Comparison of ENCODE assay signal across 8 mouse cellular contexts in the genomic region with DNA sequence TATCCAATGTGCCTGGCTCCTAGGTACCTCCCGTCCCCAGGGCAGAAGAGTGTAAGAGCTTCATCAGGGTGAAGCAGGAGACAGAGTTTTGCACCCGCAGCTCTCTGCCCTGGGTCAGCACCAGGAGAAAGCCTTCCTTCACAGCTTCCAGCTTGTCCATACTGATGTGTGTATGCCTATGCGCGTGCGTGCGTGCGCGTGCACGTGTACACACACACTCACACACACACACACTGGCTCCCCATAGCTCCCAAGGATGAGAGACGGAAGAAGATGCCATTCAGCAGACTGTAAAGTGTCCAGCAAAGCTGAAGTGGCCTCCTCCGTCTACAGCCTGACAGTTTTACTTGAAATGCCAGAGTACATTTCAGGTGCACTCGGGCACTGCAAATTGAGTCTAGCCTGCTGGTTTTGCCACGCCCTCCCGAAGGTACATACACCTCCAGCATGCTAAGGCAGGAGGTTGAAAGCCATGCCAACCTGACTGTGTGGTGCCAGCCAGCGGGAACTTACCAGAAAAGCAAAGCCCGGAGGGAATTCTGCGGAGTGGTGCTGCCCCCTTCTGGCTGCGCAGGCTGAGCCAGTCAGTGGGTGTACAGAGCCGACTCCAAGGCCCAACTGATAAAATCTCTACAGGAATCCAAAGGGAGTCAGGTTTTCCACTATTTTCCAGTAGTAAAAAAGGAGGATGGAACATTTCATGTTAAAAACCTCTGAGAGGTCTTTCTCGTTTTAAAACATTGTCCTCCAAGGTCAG.
DNase-seq lines count a peak whose midpoint lies in the region; ATAC-seq and TF ChIP-seq lines count a peak whose summit lies in the region.

No protein-coding gene starts in this region.

- 39% methylated on average over 20 of the region's 20 CpGs for WGBS in forebrain, embryonic 12.5 days
- 36% methylated on average over 20 of the region's 20 CpGs for WGBS in heart, embryonic 16.5 days
- 33% methylated on average over 20 of the region's 20 CpGs for WGBS in liver, embryonic 14.5 days (ENCODE audit: insufficient replicate concordance)
- 33% methylated on average over 20 of the region's 20 CpGs for WGBS in neural tube, embryonic 14.5 days

- H3K4me2 ChIP-seq in forebrain, embryonic 12.5 days = no peak overlapping the region
- H3K4me2 ChIP-seq in heart, embryonic 16.5 days (ENCODE audit: low read depth, low read length) = peak overlapping the region; percentile 31; the same call in 1 of the 2 replicates
- H3K4me2 ChIP-seq in liver, embryonic 14.5 days (ENCODE audit: low read depth) = no peak overlapping the region
- peak overlapping the region; percentile 45; the same call in 1 of the 2 replicates for H3K4me2 ChIP-seq in neural tube, embryonic 14.5 days (ENCODE audit: low read depth, low read length)

- peaks cover 29% of the 10 kb centered on the region for H3K4me1 ChIP-seq in forebrain, embryonic 12.5 days
- H3K4me1 ChIP-seq in heart, embryonic 16.5 days (ENCODE audit: control insufficient read depth, insufficient read depth, low read length) = peaks cover 4% of the 10 kb centered on the region
- H3K4me1 ChIP-seq in liver, embryonic 14.5 days (replicated peaks; ENCODE audit: control insufficient read depth in 2 of 2, insufficient read depth in 2 of 2, low read length in 1 of 2) = no peaks in the 10 kb centered on the region
- peaks cover 21% of the 10 kb centered on the region for H3K4me1 ChIP-seq in neural tube, embryonic 14.5 days (ENCODE audit: control insufficient read depth, insufficient read depth, low read length)
- peaks cover 5% of the 10 kb centered on the region for H3K4me1 ChIP-seq in testis, adult 2 months (ENCODE audit: control insufficient read depth, insufficient read depth, low read length)

- H3K9ac ChIP-seq in forebrain, embryonic 12.5 days = no peak overlapping the region
- no peak overlapping the region for H3K9ac ChIP-seq in heart, embryonic 16.5 days (ENCODE audit: low read length)
- H3K9ac ChIP-seq in liver, embryonic 14.5 days (replicated peaks) = no peak overlapping the region
- no peak overlapping the region for H3K9ac ChIP-seq in neural tube, embryonic 14.5 days (replicated peaks; ENCODE audit: low read depth, low read length)

- peaks cover 65% of the 10 kb centered on the region for H3K27me3 ChIP-seq in forebrain, embryonic 12.5 days
- no peaks in the 10 kb centered on the region; the same call in 1 of the 2 replicates for H3K27me3 ChIP-seq in heart, embryonic 16.5 days (ENCODE audit: control insufficient read depth, insufficient read depth, low read length)
- no peaks in the 10 kb centered on the region; the same call in none of the 2 replicates for H3K27me3 ChIP-seq in liver, embryonic 14.5 days (ENCODE audit: control insufficient read depth, insufficient read depth, low read length)
- no peaks in the 10 kb centered on the region for H3K27me3 ChIP-seq in neural tube, embryonic 14.5 days (ENCODE audit: control insufficient read depth, insufficient read depth, low read length)
- no peaks in the 10 kb centered on the region for H3K27me3 ChIP-seq in testis, adult 2 months (ENCODE audit: control insufficient read depth, insufficient read depth, low read length)

- peak; percentile 91 for TF ChIP-seq CTCF in liver, embryonic 14.5 days (IDR thresholded peaks at IDR 0.05; ENCODE audit: low read depth)
- peak; percentile 78 for TF ChIP-seq CTCF in testis, adult 2 months (IDR thresholded peaks at IDR 0.05; ENCODE audit: control insufficient read depth, insufficient read depth, insufficient replicate concordance, low read depth, low read length)

- H3K9me3 ChIP-seq in forebrain, embryonic 12.5 days = no peaks in the 10 kb centered on the region
- H3K9me3 ChIP-seq in heart, embryonic 16.5 days (replicated peaks; ENCODE audit: control insufficient read depth, low read length) = no peaks in the 10 kb centered on the region
- no peaks in the 10 kb centered on the region for H3K9me3 ChIP-seq in liver, embryonic 14.5 days (ENCODE audit: control insufficient read depth, low read length)
- no peaks in the 10 kb centered on the region for H3K9me3 ChIP-seq in neural tube, embryonic 14.5 days (ENCODE audit: control insufficient read depth, low read length)

- no peak overlapping the region for H3K4me3 ChIP-seq in forebrain, embryonic 12.5 days (replicated peaks)
- no peak overlapping the region for H3K4me3 ChIP-seq in heart, embryonic 16.5 days (ENCODE audit: low read length)
- no peak overlapping the region for H3K4me3 ChIP-seq in liver, embryonic 14.5 days (ENCODE audit: insufficient read depth in 1 of 2, low read depth in 2 of 2, low read length in 2 of 2)
- H3K4me3 ChIP-seq in neural tube, embryonic 14.5 days (ENCODE audit: low read depth, low read length) = no peak overlapping the region
- H3K4me3 ChIP-seq in testis, adult 2 months (ENCODE audit: control insufficient read depth, low read depth, low read length) = peak overlapping the region; percentile 23; the same call in 1 of the 2 replicates

- no peak for TF ChIP-seq EP300 in liver, embryonic 14.5 days (IDR thresholded peaks at IDR 0.05; ENCODE audit: low read depth)

- no peak overlapping the region for H3K27ac ChIP-seq in forebrain, embryonic 12.5 days
- H3K27ac ChIP-seq in heart, embryonic 16.5 days (ENCODE audit: low read length) = no peak overlapping the region
- H3K27ac ChIP-seq in liver, embryonic 14.5 days = no peak overlapping the region
- H3K27ac ChIP-seq in neural tube, embryonic 14.5 days (ENCODE audit: low read depth, low read length) = peak overlapping the region; percentile 63; the same call in 1 of the 2 replicates
- no peak overlapping the region for H3K27ac ChIP-seq in testis, adult 2 months (ENCODE audit: control insufficient read depth, insufficient read depth, low read depth, low read length)

- peak; percentile 73 for DNase-seq in CD4-positive, CD25-positive, alpha-beta regulatory T cell, adult 2 months (ENCODE audit: low read depth, low spot score)
- peak; percentile 38 for DNase-seq in c-Kit-positive CD71-negative TER-119-negative erythroid progenitor cells, embryonic 14.5 days (ENCODE audit: low read depth)
- DNase-seq in kidney, postnatal 25 days = peak; percentile 86 to 90
- DNase-seq in liver, embryonic 14.5 days (ENCODE audit: low read depth in 3 of 3, low spot score in 3 of 3) = peak in 2 of 3 experiments; percentile 42 to 44

- TF ChIP-seq POLR2A in testis, adult 2 months (IDR thresholded peaks at IDR 0.05; ENCODE audit: control insufficient read depth, low read depth, low read length) = no peak

- no peaks in the 10 kb centered on the region for H3K36me3 ChIP-seq in forebrain, embryonic 12.5 days (replicated peaks)
- H3K36me3 ChIP-seq in heart, embryonic 16.5 days (ENCODE audit: control insufficient read depth, insufficient read depth) = no peaks in the 10 kb centered on the region
- H3K36me3 ChIP-seq in liver, embryonic 14.5 days (replicated peaks; ENCODE audit: control insufficient read depth, insufficient read depth, low read depth) = no peaks in the 10 kb centered on the region
- no peaks in the 10 kb centered on the region for H3K36me3 ChIP-seq in neural tube, embryonic 14.5 days (ENCODE audit: control insufficient read depth, insufficient read depth, low read length)
- H3K36me3 ChIP-seq in testis, adult 2 months (ENCODE audit: control insufficient read depth, insufficient read depth, low read length) = no peaks in the 10 kb centered on the region

- ATAC-seq in forebrain, embryonic 12.5 days (ENCODE audit: low FRiP score) = peak; percentile 72
- peak; percentile 76; the same call in 1 of the 2 replicates for ATAC-seq in heart, embryonic 16.5 days (replicated peaks; ENCODE audit: extremely low read depth, insufficient read depth, low FRiP score)
- ATAC-seq in liver, embryonic 14.5 days (ENCODE audit: insufficient read depth) = peak; percentile 48; the same call in 1 of the 2 replicates
- ATAC-seq in neural tube, embryonic 14.5 days (ENCODE audit: low read depth) = peak; percentile 81

Comparison
In these comparisons a context has a peak if more than half of its experiments do, and no peak if none do; other contexts are left out.
1. DNase-seq: peak in every context shown above with its lines; median percentile 88 in kidney, postnatal 25 days; 73 in CD4-positive, CD25-positive, alpha-beta regulatory T cell, adult 2 months; 43 in liver, embryonic 14.5 days; 38 in c-Kit-positive CD71-negative TER-119-negative erythroid progenitor cells, embryonic 14.5 days.
2. H3K4me2 ChIP-seq: peak in heart, embryonic 16.5 days (single experiment) and neural tube, embryonic 14.5 days (single experiment); none in forebrain, embryonic 12.5 days (single experiment) and liver, embryonic 14.5 days (single experiment).
3. Peak in every context shown above with its lines, with median percentiles within 50 percentile points of each other: ATAC-seq.